Mouse (Mus musculus) kidney, postnatal 4 days (tissue): ENCODE measurements around the gene Acvr1b.

ENCODE experiments used
- DNase-seq, 2 experiments: peaks; one replicate each; pipeline ENCODE4 v3.0.0; 2021; ENCODE audit warnings: mixed read lengths in 2 of 2

Acvr1b gene

DNA sequence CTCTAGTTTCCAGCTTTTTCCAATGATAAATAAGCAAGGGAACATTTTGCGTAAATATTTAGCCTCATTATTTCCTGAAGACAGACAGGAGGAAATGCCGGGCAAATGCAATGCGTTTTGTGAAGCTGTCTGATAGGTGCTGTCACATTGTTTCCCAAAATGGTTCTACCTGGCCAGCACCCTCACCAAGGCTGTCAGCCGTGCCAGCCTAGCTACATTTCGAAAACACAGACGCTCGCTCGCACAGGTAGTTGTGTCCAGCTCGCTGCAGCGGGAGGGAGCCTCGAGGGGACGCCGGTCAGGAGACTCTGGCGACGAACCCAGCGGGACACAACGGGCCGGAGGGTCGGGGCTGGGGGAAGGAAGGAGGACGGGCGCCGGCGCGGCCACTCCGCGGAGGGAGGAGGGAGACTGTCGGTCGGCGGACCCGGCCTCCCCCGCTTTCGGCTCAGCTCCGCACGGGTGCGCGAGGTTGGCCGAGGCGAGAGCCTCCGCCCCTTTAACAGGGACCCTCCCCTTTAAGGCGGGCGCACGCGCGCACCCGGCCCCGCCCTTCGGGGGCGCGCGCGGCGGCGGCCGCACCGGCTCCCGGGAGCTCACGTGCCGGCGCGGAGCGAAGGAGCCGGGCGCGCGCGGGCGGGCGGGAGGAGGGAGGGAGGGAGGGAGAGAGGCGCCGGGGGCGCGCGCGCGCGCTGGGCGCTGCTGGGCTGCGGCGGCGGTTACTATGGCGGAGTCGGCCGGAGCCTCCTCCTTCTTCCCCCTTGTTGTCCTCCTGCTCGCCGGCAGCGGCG is at the start of gene Acvr1b:
Gene Acvr1b, plus strand, starts transcription at position 647 of the 791 bp plus-strand sequence.
- DNase-seq: peak; percentile 89 to 94

DNA sequence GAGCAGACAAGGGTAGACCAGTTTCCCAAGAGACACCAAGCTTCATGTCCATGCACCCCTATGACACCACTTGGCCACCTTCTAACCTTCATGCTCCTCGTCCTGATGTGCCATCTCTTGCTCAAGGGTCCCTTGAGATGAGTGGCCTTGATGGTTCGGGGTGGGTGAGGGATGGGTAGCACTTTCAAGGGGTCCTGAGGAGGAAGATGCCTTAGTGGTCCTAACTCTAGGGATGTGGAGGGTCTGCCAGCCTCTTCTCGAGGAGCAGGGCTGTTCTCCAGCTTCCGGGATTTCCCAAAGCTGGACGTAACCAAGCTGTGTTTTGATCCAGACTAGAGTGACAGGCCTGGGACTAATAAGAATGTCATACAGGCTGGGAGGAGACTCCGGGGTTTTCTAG is 48.3 kb upstream of the Acvr1b start:
- no peak for DNase-seq

DNA sequence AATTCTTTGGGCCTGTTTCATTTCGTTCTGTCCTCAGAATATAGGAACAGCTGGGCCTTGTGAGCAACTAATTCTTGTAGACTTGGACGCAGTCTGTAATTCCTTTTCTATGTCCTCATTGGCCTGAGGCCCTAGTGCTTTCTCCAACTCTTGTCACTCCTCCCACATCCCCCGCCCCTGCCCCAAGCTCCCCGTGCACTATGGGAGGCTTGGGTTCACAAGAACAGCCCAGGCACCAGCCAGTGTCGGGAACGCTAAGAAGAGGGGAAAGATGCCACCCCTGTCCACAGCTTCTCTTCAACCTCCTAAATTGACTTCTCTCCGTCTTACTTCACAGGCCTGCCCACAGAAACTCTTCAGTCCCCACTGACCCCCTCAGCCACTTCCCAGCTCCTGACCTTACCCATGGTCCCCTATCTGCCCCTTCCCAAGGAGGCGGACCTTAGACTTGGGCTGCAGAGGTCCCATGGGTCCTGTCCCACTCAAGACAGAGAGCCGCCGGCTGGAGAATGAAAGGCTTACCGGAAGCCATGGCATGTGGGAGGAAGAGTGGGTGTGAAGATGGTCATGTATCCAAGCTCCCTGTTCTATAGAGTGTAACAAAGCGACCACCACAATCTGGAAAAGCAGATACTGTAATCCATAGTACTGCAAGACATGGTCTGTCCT is 46.9 kb upstream of the Acvr1b start:
- peak; percentile 74 to 82 for DNase-seq

DNA sequence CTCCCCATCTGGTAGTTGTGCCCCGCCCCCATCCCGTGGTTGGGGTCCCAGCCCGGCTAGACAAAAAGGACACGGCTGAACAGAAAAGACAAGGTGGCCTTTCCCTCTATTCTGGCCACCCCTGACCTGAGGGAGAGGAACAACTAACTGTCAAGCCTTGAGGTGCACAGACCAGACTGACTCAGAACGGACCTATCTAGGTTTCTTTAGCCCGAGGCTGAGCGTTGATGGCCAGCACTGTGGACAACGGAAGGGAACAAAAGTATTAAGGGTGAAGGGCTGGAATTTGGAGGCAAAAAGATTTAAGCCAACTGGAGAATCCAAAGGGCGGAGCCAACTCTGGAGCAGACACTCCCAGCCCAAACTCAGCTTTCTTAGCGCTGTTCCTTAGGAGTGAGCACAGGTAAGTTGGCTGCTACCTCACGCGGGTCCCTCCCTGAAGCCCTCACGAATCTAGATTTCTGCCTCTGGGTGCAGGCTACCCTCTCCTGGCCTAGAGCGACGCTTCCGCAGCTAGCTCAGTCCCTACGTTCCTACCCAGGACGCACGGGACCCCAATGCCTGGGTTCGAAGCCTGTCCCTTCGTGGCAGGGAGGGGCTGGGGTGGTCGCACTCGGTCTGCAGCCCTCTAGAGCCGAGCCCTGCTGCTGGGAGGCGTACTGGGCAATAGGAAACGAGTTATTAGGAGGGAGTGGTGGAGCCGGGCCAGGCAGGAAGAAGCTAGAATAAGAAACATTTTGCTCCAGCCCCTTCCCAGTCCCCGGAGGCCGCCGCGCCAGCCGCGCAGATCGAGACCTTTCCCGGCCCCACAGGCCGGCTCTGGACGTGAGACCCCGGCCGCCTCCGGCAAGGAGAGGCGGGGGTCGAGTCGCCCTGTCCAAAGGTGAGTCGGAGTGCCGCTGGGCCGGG is 45.4 kb upstream of the Acvr1b start, which contains the start of gene Acvrl1:
Gene Acvrl1, plus strand, starts transcription at position 342 of the 909 bp plus-strand sequence.
- DNase-seq: peak; percentile 78 to 85

DNA sequence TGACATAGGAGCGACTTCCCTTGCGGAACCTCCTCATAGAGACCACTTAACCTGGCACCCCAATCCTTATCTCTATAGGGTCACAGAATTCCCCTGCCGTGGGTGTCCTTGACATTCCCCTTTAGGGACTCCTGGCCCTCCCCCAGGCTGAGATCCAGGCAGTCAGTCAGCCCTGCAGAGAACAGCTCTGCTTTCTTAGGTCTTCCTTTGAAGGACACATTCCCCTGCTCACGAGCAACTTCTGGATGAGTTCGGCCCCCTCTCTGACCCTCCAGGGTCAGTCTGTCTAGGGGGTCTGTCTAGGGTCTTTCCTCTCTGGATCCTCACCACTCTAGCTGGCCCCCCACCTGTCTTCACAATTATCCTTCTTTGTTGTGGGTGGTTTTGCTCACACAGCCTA is 44.5 kb upstream of the Acvr1b start:
- no peak for DNase-seq

DNA sequence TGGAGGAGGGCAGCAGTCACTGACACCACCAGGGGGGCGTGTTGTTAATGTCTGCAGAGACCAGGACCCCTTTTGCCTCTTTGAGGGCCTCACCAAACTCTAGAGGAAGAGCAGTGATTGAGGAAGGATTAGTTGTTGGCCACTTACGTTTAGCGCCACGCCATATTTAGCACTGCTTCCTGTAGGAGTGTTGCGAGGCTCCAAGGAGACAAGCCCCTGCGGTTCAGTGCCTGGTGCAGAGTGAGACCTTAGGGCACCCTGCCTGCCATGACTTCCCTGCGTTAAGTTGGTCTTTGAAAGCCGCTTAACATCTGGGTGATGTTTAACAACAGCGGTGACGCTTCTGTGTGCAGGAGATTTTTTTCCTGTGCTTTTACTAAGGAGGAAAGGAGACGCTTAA is 42.4 kb upstream of the Acvr1b start:
- DNase-seq: no peak

DNA sequence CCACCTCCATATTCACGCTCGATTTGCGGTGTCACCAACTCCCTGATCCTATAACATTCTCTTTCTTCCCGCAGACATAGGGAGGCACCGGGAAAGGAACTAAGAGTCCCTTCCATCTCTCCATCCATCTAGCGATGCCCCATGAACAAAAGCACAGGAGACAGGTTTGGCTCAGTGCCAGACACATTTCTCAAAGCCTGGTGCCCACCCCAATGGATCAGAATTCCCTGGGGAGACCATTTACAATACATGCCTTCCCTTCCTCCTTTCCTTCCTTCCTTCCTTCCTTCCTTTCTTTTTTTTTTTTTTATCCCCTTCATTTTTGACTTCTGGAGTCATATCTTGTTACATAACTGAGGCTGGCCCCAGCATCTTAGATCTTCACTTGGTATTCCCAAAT is 41.8 kb upstream of the Acvr1b start:
- no peak for DNase-seq

DNA sequence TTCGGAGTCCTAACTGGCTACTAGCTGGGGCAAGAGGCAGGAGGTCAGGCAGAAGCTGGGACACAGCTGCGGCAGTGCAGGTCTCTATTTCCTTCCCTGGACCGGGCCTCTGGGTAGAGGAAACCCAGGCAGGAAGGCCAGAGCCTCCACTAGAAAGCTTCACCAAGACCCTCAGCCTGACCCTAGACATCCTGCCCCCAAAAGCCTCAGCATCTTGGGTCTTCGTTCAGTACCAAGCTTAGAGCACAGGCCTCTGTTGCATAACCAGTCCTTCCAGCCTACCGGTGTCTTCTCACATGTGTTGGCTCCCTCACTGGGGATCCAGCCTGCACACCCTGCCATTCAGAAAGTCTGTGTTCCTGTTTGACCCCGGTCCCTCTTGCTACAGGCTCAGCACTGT is 41.1 kb upstream of the Acvr1b start:
- DNase-seq: no peak

DNA sequence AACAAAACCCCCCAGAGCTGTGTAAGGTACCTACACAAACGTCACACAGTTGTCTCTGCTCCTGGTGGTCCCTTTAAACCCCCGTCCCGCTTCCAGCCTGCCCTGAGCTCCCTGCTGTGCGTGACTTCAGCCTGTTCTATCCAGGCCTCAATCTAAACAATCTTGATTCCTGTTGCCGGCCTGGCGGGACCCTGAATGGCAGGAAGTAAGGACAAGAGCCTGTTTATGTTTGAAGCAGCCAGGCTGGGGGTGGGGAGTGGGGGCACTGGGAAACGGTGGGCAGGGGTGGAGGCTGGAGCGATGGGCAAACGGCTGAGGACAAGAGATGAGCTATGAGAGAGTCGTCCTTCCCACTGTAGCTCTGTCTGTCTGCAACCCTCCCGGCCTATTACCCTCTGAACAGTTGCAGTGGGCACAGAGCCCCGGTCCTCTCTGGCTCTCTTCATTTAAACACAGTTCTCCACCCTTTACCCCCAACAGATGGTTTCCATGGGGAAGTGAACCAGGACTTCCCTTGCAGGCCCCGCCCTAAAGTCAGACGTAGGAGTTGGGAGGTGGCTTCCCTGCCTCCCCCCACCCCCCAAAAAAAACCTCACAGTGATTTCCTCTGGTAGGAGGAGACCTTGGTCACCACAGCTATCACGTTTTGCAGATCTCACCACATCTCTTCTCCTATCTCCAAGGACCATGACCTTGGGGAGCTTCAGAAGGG is 39.7 kb upstream of the Acvr1b start:
- peak in 1 of 2 experiments; percentile 67 for DNase-seq

DNA sequence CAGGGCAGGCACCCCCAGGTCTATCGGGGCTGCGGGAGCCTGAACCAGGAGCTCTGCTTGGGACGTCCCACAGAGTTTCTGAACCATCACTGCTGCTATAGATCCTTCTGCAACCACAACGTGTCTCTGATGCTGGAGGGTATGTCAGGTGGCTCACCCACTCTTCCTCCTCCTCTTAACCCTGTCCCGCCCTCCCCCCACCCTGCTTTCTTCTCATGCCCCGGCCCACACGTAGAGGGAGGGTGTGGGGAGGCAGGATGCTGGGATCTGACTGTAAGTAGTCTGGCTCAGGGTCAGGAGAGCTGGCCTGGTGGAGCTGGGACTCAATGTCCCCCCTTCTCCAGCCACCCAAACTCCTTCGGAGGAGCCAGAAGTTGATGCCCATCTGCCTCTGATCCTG is 38.5 kb upstream of the Acvr1b start:
- DNase-seq: no peak

DNA sequence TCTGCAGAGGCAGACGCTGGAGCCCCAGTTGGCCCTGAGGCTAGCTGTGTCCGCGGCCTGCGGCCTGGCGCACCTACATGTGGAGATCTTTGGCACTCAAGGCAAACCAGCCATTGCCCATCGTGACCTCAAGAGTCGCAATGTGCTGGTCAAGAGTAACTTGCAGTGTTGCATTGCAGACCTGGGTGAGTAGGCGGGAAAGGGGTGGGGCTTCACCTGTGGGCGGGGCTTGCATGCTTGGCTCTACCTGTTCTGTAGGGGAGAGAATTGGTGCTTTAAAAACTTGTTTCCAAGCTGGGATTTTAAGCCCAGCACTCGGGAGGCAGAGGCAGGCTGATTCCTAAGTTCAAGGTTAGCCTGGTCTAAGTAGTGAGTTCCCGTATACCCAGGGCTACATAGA is 36.4 kb upstream of the Acvr1b start:
- no peak for DNase-seq

DNA sequence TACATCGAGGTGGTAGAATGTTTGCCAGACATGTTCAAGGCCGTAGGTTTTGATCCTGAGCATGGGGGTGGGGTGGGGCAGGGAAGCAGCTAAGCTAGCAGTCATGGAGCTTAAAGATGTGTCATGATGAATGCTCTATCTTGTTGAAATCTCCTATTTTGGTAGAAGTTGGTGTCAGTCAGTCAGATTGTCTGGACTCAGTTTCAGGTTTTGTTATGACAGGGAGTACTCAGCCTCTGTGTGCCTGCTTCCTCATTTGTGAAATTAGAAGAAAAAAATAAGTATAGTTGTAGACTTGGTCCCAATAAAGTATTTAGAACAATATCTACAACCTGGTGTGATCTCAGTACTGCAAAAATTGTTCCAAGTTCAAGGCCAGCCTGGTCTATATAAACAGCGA is 35.2 kb upstream of the Acvr1b start:
- DNase-seq: no peak

DNA sequence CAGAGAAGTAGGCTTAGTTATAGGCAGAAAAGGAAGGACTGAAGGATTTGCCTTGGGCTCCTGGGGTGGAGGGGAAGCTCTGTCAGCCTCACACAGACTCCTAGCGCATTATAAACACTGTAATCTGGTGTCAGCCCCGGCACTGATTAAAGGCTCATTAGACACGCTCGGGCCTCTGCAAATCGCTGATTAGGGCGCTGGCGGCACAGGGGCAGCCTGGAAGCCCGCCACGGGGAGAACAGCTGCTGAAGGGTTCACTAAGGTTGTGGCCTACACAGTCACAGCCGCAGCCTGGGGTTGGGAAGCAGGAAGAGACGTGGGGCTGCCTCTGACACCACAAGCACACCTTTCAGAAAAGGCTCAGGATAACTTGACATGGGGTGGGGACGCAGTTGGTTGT is 34.0 kb upstream of the Acvr1b start:
- peak; percentile 60 to 68 for DNase-seq

DNA sequence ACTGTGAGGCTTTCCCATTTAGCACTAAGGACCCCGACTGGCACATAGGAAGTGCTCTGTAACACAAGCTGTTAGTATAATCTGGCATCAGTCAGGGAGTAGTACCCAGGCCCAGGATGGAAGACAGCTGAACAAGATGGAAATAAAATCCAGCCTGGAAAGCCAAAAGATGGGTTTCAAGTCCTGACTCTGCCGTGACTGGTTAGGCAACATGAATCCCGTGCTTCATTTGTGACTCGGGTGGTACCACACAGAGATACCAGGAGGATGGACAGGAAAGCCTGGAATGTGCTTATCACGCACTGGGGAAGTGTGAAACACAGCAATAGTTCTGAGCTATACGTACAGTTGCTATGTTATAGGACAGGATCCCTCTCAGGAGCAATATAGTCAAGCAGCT is 33.3 kb upstream of the Acvr1b start:
- DNase-seq: no peak

DNA sequence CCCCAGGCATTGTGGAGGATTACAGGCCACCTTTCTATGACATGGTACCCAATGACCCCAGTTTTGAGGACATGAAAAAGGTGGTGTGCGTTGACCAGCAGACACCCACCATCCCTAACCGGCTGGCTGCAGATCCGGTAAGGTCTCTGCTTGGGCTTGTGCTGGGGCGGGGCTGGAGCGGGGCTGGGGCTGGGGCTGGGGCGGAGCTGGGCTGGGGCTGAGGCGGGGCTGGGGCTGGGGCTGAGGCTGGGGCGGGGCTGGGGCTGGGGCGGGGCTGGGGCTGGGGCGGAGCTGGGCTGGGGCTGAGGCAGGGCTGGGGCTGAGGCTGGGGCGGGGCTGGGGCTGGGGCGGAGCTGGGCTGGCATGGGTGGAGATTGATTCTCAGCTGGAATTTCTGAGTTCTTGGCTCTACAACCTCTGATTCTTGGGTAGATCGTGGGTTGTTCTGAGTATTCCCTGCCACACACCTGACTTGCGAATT is 32.8 kb upstream of the Acvr1b start:
- peak; percentile 80 to 87 for DNase-seq

DNA sequence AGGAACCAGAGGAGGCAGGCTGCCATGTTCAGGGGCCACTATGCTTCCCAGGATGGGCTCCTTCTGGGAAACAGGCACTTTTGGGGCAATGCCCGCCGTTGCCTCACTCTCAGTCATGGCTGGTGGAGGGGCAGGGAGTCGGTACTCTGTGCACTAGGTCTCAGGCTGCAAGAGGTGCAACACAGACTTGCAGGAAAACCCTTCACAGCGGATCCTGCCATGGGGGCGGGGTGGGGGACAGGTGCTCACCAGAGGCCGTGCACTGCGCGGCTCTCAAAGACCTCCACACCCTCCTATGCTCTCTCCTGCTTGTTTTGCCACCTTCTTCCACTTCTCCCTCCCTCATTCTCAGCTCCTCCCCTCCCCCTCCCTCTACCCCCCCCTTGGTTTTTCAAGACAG is 31.2 kb upstream of the Acvr1b start:
- DNase-seq: peak in 1 of 2 experiments; percentile 5

DNA sequence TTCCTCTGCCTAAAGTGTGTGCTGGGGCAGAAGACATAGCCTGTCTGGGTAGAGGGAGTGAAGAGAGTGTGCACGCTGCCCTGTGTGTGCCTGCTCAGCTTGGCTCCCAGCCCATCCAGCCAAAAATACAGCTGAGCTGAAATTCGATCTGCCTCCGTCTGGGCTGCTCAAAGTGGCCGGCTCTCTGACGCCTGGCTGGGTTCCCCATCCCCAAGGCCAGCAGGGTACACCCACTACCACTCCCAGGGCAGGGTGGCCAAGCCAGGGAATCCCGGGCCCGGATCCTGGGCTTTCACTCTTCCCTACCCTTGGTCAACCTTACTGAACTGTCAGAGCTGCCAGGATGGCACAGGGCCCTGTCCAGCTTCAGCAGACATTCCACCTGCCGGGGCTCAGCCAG is 30.4 kb upstream of the Acvr1b start:
- peak; percentile 67 to 74 for DNase-seq

DNA sequence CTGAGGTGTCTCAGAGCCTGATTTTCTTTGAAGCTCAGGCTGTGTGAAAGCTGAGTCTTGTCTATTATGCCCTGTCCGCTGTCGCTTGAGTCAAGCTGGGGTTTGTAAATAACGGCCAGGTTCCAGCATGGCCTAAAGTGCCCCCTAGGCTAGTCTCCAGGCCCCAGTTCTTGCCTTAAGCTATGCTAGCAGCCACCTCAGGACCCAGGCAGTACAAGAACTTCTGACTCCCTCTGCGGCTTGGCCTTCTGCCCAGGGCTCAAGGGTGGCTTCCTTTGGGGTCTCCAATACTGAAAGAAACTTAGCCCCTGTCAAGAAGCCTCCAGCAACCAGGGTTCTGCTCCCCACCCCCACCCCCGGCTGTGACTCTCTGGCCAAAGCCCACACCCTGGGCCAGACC is 29.7 kb upstream of the Acvr1b start:
- DNase-seq: peak in 1 of 2 experiments; percentile 35

DNA sequence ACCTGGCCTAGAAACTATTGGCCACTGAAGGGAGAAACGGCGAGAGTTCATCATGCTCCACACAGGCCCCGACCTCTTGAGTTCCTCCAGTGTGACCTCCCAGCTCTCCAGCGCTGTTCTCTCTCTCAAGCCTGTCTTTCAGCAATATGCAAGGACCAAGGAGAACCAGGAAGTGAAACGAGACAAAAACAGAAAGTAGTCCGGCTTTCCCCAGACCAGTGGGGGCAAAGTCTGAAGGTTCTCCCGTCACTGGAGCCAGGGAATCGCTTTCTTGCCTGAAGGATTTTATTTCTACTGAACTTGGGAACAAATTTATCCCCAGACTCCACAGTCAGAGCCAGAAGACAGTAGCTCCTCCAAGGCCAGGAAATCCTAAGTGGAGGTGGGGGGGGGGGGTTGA is 29.1 kb upstream of the Acvr1b start:
- no peak for DNase-seq

DNA sequence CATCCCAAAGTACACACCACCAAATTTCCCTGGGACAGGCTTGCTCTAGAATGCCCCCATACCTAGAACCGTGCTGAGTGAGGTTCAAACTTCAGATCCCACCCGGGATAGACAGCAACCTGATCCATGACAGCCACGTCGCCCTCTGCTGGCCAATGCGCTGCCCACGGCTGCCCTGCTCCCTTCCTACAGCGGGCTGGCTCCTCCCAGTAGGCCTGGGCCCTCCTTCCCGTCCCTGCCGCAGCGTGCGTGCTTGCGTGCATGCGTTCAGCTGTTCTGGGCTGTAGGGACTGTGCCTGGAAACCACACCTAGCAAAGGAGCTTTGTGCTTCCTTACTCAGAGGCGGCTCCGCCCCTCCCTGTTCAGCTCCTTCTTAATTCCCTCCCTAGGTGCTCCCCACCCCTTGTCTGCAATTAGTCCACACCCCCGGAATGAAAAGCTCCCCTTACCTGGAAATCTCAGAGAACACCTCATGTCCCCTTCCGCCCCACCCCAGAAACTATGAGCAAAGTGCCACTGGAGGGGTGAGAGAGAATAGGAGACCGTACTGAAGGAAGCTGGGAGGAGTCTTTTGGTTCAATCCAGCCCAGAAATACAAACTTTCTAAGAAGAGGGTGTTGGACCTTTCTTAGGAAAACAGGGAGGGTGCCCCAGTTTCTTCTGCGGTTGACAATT is 28.3 kb upstream of the Acvr1b start:
- DNase-seq: peak in 1 of 2 experiments; percentile 99

DNA sequence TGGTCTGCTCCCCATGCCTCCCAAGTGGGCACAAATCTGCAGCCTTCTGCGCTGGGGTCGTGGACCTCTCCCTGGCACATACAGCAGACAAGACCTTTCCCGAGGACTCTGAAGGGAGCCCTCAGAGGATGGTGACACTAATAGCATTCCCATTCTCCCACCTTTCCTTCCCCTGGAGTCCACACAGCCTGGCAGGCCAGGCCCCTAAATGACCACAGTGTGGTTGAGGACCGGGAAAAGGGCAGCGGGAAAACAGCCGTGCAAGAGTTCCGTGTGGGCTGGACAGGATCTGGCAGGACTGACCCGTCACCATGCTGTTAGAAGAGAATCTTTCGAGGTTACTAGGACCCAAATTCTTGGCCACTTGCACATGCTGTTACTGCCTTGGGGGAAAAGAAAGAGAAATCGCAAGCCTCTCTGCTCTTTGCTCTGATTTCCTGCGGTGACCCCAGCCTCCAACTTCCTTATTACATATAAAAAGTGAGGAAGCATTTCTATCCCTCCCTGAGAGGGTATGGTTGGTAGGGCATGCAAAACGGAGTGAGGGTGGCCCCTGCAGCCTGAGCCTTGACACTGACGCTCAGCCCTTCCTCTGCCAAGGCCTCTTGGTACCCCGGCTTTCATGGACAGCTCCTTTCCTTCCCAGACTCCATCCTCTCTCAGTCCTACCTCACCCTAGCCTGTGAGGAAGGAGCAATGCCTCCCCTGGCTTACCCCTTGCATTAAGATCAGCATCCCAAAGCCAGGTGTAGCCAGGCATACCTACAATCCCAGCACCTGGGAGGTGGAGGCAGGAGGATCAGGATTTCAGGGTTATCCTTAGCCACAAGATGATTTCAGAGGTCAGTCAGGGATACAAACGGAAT is 27.5 kb upstream of the Acvr1b start:
- peak in 1 of 2 experiments; percentile 0 for DNase-seq
